Mouse (Mus musculus) spleen, adult 18-20 months (tissue): ENCODE measurements around the gene Dab1.

Experiments used
- DNase-seq, 2 experiments: peaks; one replicate each; pipeline ENCODE4 v3.0.0; 2022; ENCODE audit warnings: mixed read lengths in 2 of 2

Dab1 gene

DNA sequence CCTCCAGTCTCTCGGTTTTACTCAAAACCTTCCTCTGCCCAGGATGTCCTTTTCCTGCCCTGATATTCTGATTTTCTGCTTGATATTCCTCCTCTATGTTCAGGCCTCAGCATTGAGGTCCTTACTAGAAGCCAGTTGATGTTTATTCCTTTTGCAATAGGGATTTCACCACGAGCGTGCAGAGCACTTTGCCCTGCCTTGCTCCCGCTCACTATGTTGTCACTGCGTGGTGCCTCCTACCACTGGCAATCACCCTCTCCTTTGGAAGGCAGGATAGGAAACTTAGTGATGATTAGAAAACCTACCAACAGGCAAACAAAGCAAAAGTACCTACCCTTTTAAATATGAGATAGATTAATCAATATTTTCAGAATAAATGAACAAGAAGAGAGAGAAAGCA, 1160.3 kb downstream of the Dab1 start:
- DNase-seq: no peak

- DNase-seq: no peak
These were observed 1162.3 kb downstream of the Dab1 start for GRCm38 (mm10) chr4:104781441-104781840.

- no peak for DNase-seq
These were observed 1163.2 kb downstream of the Dab1 start for GRCm38 (mm10) chr4:104782346-104782745.

DNA sequence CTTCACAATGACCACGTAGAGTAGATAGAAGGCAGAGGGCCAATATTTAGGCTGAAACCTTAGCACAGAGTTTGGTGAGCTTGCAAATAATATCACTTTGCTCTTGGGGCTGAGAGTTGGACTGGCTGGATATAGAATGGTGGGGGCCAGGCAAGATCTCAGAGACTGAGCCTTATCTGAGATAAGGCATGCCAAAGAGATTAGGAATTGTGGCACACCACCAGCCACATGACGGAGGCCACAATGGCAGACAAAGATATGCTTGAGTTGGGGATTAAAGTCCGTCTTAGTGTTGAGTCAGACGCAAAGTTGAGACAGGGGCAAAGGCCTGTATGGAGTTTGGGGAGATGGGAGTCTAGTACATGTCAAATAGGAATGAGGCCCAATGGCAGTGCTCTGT, 1173.0 kb downstream of the Dab1 start:
- no peak for DNase-seq
